Mouse (Mus musculus): ENCODE results near the gene Tmem176b.
"Not testable (repeated sequence)": the region's sequence is repeated elsewhere in the genome, so short reads cannot be mapped to it uniquely, and the experiment has no call there.

The Tmem176b gene

GRCm38 (mm10) chr6:48840371-48840969 lies 826 bp downstream of the Tmem176b start, which contains the start of gene Tmem176a:
Gene Tmem176a, plus strand, starts transcription at chr6:48840919.
- DNase-seq: no peak

- no peak for DNase-seq
These were observed 2.8 kb downstream of the Tmem176b start for GRCm38 (mm10) chr6:48838321-48839080.

- DNase-seq: no peak
These were observed 3.8 kb downstream of the Tmem176b start for GRCm38 (mm10) chr6:48837516-48837915.

- DNase-seq: no peak
These were observed 5.2 kb downstream of the Tmem176b start for GRCm38 (mm10) chr6:48836146-48836545.

- no peak for DNase-seq
These were observed 6.1 kb downstream of the Tmem176b start for GRCm38 (mm10) chr6:48835241-48835640.

- no peak for DNase-seq
These were observed 7.8 kb downstream of the Tmem176b start for GRCm38 (mm10) chr6:48833515-48833914.

GRCm38 (mm10) chr6:48832426-48832825 lies 8.9 kb downstream of the Tmem176b start:
- no peak for DNase-seq

- no peak for DNase-seq
These were observed 10.2 kb downstream of the Tmem176b start for GRCm38 (mm10) chr6:48831141-48831540.

- no peak for DNase-seq
These were observed 11.1 kb downstream of the Tmem176b start for GRCm38 (mm10) chr6:48830241-48830640.

- no peak for DNase-seq
These were observed 11.6 kb downstream of the Tmem176b start for GRCm38 (mm10) chr6:48829651-48830050.

GRCm38 (mm10) chr6:48828976-48829375 lies 12.3 kb downstream of the Tmem176b start:
- no peak for DNase-seq

GRCm38 (mm10) chr6:48825016-48825415 lies 16.3 kb downstream of the Tmem176b start:
- no peak for DNase-seq

GRCm38 (mm10) chr6:48821991-48822785 lies 19.1 kb downstream of the Tmem176b start:
- DNase-seq: not testable (repeated sequence)

GRCm38 (mm10) chr6:48817815-48818214 lies 23.5 kb downstream of the Tmem176b start:
- peak; percentile 82 to 85 for DNase-seq

- DNase-seq: peak; percentile 20 to 32
These were observed 26.3 kb downstream of the Tmem176b start for GRCm38 (mm10) chr6:48815013-48815412.

GRCm38 (mm10) chr6:48809494-48810219 lies 31.6 kb downstream of the Tmem176b start:
- DNase-seq: no peak

- no peak for DNase-seq
These were observed 34.5 kb downstream of the Tmem176b start for GRCm38 (mm10) chr6:48806746-48807145.

GRCm38 (mm10) chr6:48804346-48804745 lies 37.0 kb downstream of the Tmem176b start:
- DNase-seq: no peak

GRCm38 (mm10) chr6:48803406-48804051 lies 37.8 kb downstream of the Tmem176b start:
- no peak for DNase-seq

GRCm38 (mm10) chr6:48801897-48802296 lies 39.4 kb downstream of the Tmem176b start:
- peak; percentile 20 to 22 for DNase-seq

GRCm38 (mm10) chr6:48787867-48788266 lies 53.4 kb downstream of the Tmem176b start:
- DNase-seq: no peak

GRCm38 (mm10) chr6:48785601-48786000 lies 55.7 kb downstream of the Tmem176b start:
- DNase-seq: no peak

All from B cell, adult 2 months (primary cell).